Mouse (Mus musculus): ENCODE data around the gene Palm2.
A peak's percentile ranks its signal among the peaks of the same experiment; 100 is the strongest.

Gene Palm2

DNA sequence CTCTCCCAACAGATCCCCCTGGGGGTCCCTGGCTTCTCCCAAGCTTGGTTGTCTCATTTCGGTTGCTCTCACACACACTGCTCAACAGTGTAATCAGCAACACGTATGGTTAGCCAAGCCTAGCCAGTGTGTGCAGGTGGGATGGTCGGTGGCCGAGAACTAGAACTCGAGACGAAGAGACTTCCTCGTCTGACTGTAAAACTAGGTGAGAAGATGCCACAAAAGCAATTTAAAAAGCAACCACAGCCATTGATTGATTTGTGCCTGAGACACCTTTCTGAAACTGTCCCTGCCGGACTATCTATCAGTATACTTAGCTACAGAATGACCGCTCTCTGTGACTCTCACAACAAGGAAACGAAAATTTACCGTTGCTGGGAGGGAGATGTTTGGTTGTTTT lies 321.0 kb downstream of the Palm2 start:
- peak in 1 of 2 experiments; percentile 18 for DNase-seq (ENCODE audit: low spot score in 2 of 2)

DNA sequence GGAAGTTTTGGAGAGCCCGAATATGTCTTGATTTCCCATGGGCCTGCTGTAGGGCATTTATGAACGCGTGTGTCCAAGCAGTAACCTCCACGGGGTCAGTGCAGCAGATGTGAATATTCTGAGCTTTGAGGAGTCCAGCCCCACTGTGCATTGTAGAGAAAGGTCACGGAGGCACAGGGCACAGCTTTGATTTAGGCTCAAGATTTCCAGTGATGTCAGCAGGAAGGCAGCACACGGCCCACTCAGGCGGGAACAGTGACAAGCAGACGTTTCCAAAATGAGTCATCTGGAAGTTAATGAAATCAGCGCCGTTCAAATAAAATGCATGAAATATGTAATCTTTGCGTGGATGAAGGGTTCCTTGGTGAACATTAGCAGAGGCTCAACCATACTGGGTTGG lies 323.9 kb downstream of the Palm2 start:
- no peak for DNase-seq (ENCODE audit: low spot score in 2 of 2)
